Mouse (Mus musculus): ENCODE measurements at regions not wholly inside any gene's neighbourhood (a gene's known extent, or its start where the extent isn't known, plus 50 kb on each side); places are given as distances from the start of the nearest gene placed in this dataset.

- Histone ChIP-seq H3K4me1 (ENCODE audit: control insufficient read depth, insufficient read depth, low read length) (peaks cover 2% of the 10 kb centered on the region; the same call in 1 of the 2 replicates), H3K4me3 (replicated peaks; ENCODE audit: extremely low read depth, low read depth, low read length) (no peak overlapping the region)
- DNase-seq = no peak
- 56% methylated on average over 4 of the region's 4 CpGs for WGBS
- TF ChIP-seq CTCF (IDR thresholded peaks at IDR 0.05; ENCODE audit: insufficient read depth, low read length) (no peak), POLR2A (IDR thresholded peaks at IDR 0.05; ENCODE audit: borderline replicate concordance, extremely low read depth, low read depth, low read length) (no peak)
Observed at GRCm38 (mm10) chr13:97666761-97667160, 93.7 kb downstream of the Gm10260 start.

- 79% methylated on average over 1 of the region's 1 CpGs for WGBS
- DNase-seq = no peak
- no peak overlapping the region for H3K4me3 ChIP-seq (replicated peaks; ENCODE audit: extremely low read depth, low read depth, low read length)
- H3K4me1 ChIP-seq (ENCODE audit: control insufficient read depth, insufficient read depth, low read length) = peaks cover 2% of the 10 kb centered on the region; the same call in 1 of the 2 replicates
- TF ChIP-seq CTCF (IDR thresholded peaks at IDR 0.05; ENCODE audit: insufficient read depth, low read length) (no peak), POLR2A (IDR thresholded peaks at IDR 0.05; ENCODE audit: borderline replicate concordance, extremely low read depth, low read depth, low read length) (no peak)
Observed at GRCm38 (mm10) chr13:97665226-97665625, 95.2 kb downstream of the Gm10260 start.

- no peak overlapping the region for H3K4me3 ChIP-seq (replicated peaks; ENCODE audit: extremely low read depth, low read depth, low read length)
- DNase-seq = no peak
- TF ChIP-seq POLR2A (IDR thresholded peaks at IDR 0.05; ENCODE audit: borderline replicate concordance, extremely low read depth, low read depth, low read length) (no peak), CTCF (IDR thresholded peaks at IDR 0.05; ENCODE audit: insufficient read depth, low read length) (no peak)
- H3K4me1 ChIP-seq (ENCODE audit: control insufficient read depth, insufficient read depth, low read length) = peaks cover 2% of the 10 kb centered on the region; the same call in 1 of the 2 replicates
- 58% methylated on average over 8 of the region's 8 CpGs for WGBS
Observed at GRCm38 (mm10) chr13:97662741-97663140, 97.7 kb downstream of the Gm10260 start.

- WGBS = 96% methylated on average over 2 of the region's 2 CpGs
- TF ChIP-seq POLR2A (IDR thresholded peaks at IDR 0.05; ENCODE audit: borderline replicate concordance, extremely low read depth, low read depth, low read length) = no peak
- TF ChIP-seq CTCF (IDR thresholded peaks at IDR 0.05; ENCODE audit: insufficient read depth, low read length) = no peak
- Histone ChIP-seq H3K4me1 (ENCODE audit: control insufficient read depth, insufficient read depth, low read length) (no peaks in the 10 kb centered on the region), H3K4me3 (replicated peaks; ENCODE audit: extremely low read depth, low read depth, low read length) (no peak overlapping the region)
- DNase-seq = no peak
Observed at GRCm38 (mm10) chr13:97656618-97657017, 103.8 kb downstream of the Gm10260 start.

- no peak for TF ChIP-seq CTCF (IDR thresholded peaks at IDR 0.05; ENCODE audit: insufficient read depth, low read length)
- no peak for TF ChIP-seq POLR2A (IDR thresholded peaks at IDR 0.05; ENCODE audit: borderline replicate concordance, extremely low read depth, low read depth, low read length)
- 78% methylated on average over 9 of the region's 9 CpGs for WGBS
- DNase-seq = no peak
Observed at GRCm38 (mm10) chr13:97652279-97652678, 108.2 kb downstream of the Gm10260 start.

GRCm38 (mm10) chr13:97651761-97652160 lies 108.7 kb downstream of the Gm10260 start:
- no peak for DNase-seq

More at GRCm38 (mm10) chr13:97652279-97652678, 108.2 kb downstream of the Gm10260 start:
- Histone ChIP-seq H3K4me3 (replicated peaks; ENCODE audit: extremely low read depth, low read depth, low read length) (no peak overlapping the region), H3K4me1 (ENCODE audit: control insufficient read depth, insufficient read depth, low read length) (no peaks in the 10 kb centered on the region)

GRCm38 (mm10) chr13:97651176-97651575 lies 109.3 kb downstream of the Gm10260 start:
- peaks cover 5% of the 10 kb centered on the region for H3K4me1 ChIP-seq (ENCODE audit: control insufficient read depth, insufficient read depth, low read length)
- 95% methylated on average over 5 of the region's 5 CpGs for WGBS
- TF ChIP-seq POLR2A (IDR thresholded peaks at IDR 0.05; ENCODE audit: borderline replicate concordance, extremely low read depth, low read depth, low read length) (no peak), CTCF (IDR thresholded peaks at IDR 0.05; ENCODE audit: insufficient read depth, low read length) (no peak)
- no peak overlapping the region for H3K4me3 ChIP-seq (replicated peaks; ENCODE audit: extremely low read depth, low read depth, low read length)
- DNase-seq = no peak

More at GRCm38 (mm10) chr13:97651761-97652160, 108.7 kb downstream of the Gm10260 start:
- H3K4me1 ChIP-seq (ENCODE audit: control insufficient read depth, insufficient read depth, low read length) = peaks cover under 1% of the 10 kb centered on the region; the same call in 1 of the 2 replicates
- no peak overlapping the region for H3K4me3 ChIP-seq (replicated peaks; ENCODE audit: extremely low read depth, low read depth, low read length)
- TF ChIP-seq POLR2A (IDR thresholded peaks at IDR 0.05; ENCODE audit: borderline replicate concordance, extremely low read depth, low read depth, low read length) (no peak), CTCF (IDR thresholded peaks at IDR 0.05; ENCODE audit: insufficient read depth, low read length) (no peak)
- WGBS = 69% methylated on average over 9 of the region's 9 CpGs

- H3K4me1 ChIP-seq (ENCODE audit: control insufficient read depth, insufficient read depth, low read length) = peaks cover 15% of the 10 kb centered on the region
- TF ChIP-seq CTCF (IDR thresholded peaks at IDR 0.05; ENCODE audit: insufficient read depth, low read length) (no peak), POLR2A (IDR thresholded peaks at IDR 0.05; ENCODE audit: borderline replicate concordance, extremely low read depth, low read depth, low read length) (no peak)
- 97% methylated on average over 2 of the region's 2 CpGs for WGBS
- H3K4me3 ChIP-seq (replicated peaks; ENCODE audit: extremely low read depth, low read depth, low read length) = no peak overlapping the region
- DNase-seq = no peak
Observed at GRCm38 (mm10) chr13:97650191-97650590, 110.2 kb downstream of the Gm10260 start.

GRCm38 (mm10) chr13:97647486-97647885 lies 112.9 kb downstream of the Gm10260 start:
- 84% methylated on average over 4 of the region's 4 CpGs for WGBS
- TF ChIP-seq CTCF (IDR thresholded peaks at IDR 0.05; ENCODE audit: insufficient read depth, low read length) = no peak
- DNase-seq = no peak
- Histone ChIP-seq H3K4me1 (ENCODE audit: control insufficient read depth, insufficient read depth, low read length) (peaks cover 21% of the 10 kb centered on the region), H3K4me3 (replicated peaks; ENCODE audit: extremely low read depth, low read depth, low read length) (no peak overlapping the region)

GRCm38 (mm10) chr13:97646021-97646385 lies 114.4 kb downstream of the Gm10260 start:
- 46% methylated on average over 7 of the region's 7 CpGs for WGBS
- TF ChIP-seq CTCF (IDR thresholded peaks at IDR 0.05; ENCODE audit: insufficient read depth, low read length) = no peak
- TF ChIP-seq POLR2A (IDR thresholded peaks at IDR 0.05; ENCODE audit: borderline replicate concordance, extremely low read depth, low read depth, low read length) = no peak
- no peak overlapping the region for H3K4me3 ChIP-seq (replicated peaks; ENCODE audit: extremely low read depth, low read depth, low read length)
- peaks cover 21% of the 10 kb centered on the region for H3K4me1 ChIP-seq (ENCODE audit: control insufficient read depth, insufficient read depth, low read length)
- DNase-seq = no peak

Measured in lung, adult 2 months (tissue).